Mouse (Mus musculus) heart, postnatal 0 days (tissue): ENCODE measurements around the gene Gm15130. TPM values are rescaled to one million over a fixed set of nuclear protein-coding genes. Genes with fewer than 3 reads are reported as not detected.

Source experiments
- ATAC-seq: fragments of 200-750 bp; cut with Nextera tagmentation; 2 replicates; pipeline ENCODE4 v1.8.0; 2017; ENCODE audit warnings: low read depth, moderate number of reproducible peaks, moderate library complexity; ENCODE audit not compliant: insufficient read depth
- DNase-seq: peaks from one replicate; pipeline ENCODE4 v3.0.0-alpha.2; 2016; ENCODE audit warnings: low spot score
- H3K27ac ChIP-seq: fragments of 300-500 bp; sonication (generic); 2 replicates; pipeline ENCODE4 v1.5.1; 2014; ENCODE audit warnings: low read depth, mild to moderate bottlenecking
- H3K27me3 ChIP-seq: fragments of 300-500 bp; sonication (generic); 2 replicates; pipeline ENCODE4 v1.6.1; 2014; ENCODE audit warnings: low read length, mixed read lengths; ENCODE audit not compliant: control insufficient read depth, insufficient read depth
- H3K36me3 ChIP-seq: fragments of 300-500 bp; sonication (generic); replicated peaks from 2 replicates; pipeline ENCODE4 v1.6.1; 2014; ENCODE audit warnings: low read length, mixed read lengths; ENCODE audit not compliant: control insufficient read depth, insufficient read depth
- H3K4me1 ChIP-seq: fragments of 300-500 bp; sonication (generic); 2 replicates; pipeline ENCODE4 v1.6.1; 2014; ENCODE audit warnings: antibody characterized with exemption; ENCODE audit not compliant: control insufficient read depth, insufficient read depth
- H3K4me2 ChIP-seq: fragments of 300-500 bp; sonication (generic); 2 replicates; pipeline ENCODE4 v1.6.1; 2014; ENCODE audit warnings: low read depth, mild to moderate bottlenecking, low read length, moderate library complexity
- H3K4me3 ChIP-seq: fragments of 300-500 bp; sonication (generic); 2 replicates; pipeline ENCODE4 v1.5.1; 2014; ENCODE audit warnings: low read depth, low read length
- H3K9ac ChIP-seq: fragments of 300-500 bp; sonication (generic); replicated peaks from 2 replicates; pipeline ENCODE4 v1.6.1; 2014; ENCODE audit warnings: low read depth, low read length, mixed read lengths
- H3K9me3 ChIP-seq: fragments of 300-500 bp; sonication (generic); replicated peaks from 2 replicates; pipeline ENCODE4 v1.6.1; 2016; ENCODE audit warnings: low read length; ENCODE audit not compliant: control insufficient read depth
- CTCF ChIP-seq: IDR thresholded peaks from 2 replicates; pipeline ENCODE4 v1.5.1; 2016; ENCODE audit warnings: antibody characterized with exemption, control low read depth, low read depth
- EP300 ChIP-seq: IDR thresholded peaks from 2 replicates; pipeline ENCODE4 v1.6.1; 2016; ENCODE audit warnings: antibody characterized with exemption, low read depth
- WGBS: fragments of 180-500 bp; shearing (Covaris S2); extraction: QIAGEN DNeasy Blood & Tissue Kit; methylation state at CpG from one replicate; pipeline ENCODE4 v1.1.7; 2014; 5-methylcytosine and 5-hydroxymethylcytosine counted together
- polyA plus RNA-seq: library from polyadenylated mRNA; unstranded; fragments of >200 nt; fragmentation: Nextera tagmentation; extraction: Ambion mirVana; gene quantifications from 2 replicates; pipeline ENCODE4 v1.2.1, GENCODE M21; 2015
- total RNA-seq: library from RNA; depleted of rRNA; stranded (reverse); fragments of >200 nt; gene quantifications from 2 replicates; pipeline ENCODE4 v1.2.3, GENCODE M21; 2014; ENCODE audit warnings: low replicate concordance; rRNA removed

The Gm15130 gene
- total RNA-seq (not detected in 2 replicates), polyA plus RNA-seq (not detected in 2 replicates)

GRCm38 (mm10) chr2:111152836-111153235 lies at the start of gene Gm15130:
Gene Gm15130 (minus strand): TSS chr2:111152936.
- WGBS = 61% methylated on average over 2 of the region's 2 CpGs
- ATAC-seq = no peak
- H3K27me3 ChIP-seq = no peaks in the 10 kb centered on the region

DNA sequence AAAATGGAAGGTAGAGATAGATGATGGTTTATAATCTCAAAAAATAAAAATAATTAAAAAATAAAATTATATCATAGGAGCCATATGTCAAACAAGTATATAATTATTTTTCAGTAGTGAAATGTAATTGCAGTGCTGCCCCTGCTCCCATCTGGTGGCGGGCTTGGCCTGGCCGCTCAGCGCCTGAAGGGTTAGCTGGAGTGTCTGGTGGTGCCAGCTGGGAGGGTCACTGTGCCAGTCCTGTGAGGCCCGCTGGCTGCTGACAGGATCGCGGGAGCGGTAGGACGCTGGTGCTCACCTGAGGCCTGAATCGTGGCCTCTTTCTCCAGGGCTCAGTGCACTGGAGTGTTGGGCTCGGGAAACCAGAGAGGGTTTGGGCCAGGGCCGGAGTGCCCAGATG lies 29.3 kb upstream of the Gm15130 start:
- H3K27ac ChIP-seq = no peak overlapping the region
- no peaks in the 10 kb centered on the region for H3K4me1 ChIP-seq
- 87% methylated on average over 11 of the region's 11 CpGs for WGBS
- H3K4me3 ChIP-seq = no peak overlapping the region
- no peaks in the 10 kb centered on the region for H3K36me3 ChIP-seq
- no peak for ATAC-seq
- 0 out of 2 replicates have a peak, but pooled peaks cover 3% of the 10 kb centered on the region for H3K9me3 ChIP-seq
- TF ChIP-seq CTCF = no peak
- TF ChIP-seq EP300 = no peak
- H3K9ac ChIP-seq = no peak overlapping the region
- no peak overlapping the region for H3K4me2 ChIP-seq
- no peak for DNase-seq
- H3K27me3 ChIP-seq = no peaks in the 10 kb centered on the region

More at GRCm38 (mm10) chr2:111152836-111153235, at the start of gene Gm15130:
- Histone ChIP-seq H3K36me3 (no peaks in the 10 kb centered on the region), H3K9me3 (no peaks in the 10 kb centered on the region; the same call in 1 of the 2 replicates), H3K4me1 (no peaks in the 10 kb centered on the region), H3K9ac (no peak within 1 kb of the TSS), H3K4me3 (no peak within 1 kb of the TSS), H3K27ac (no peak within 1 kb of the TSS), H3K4me2 (no peak within 1 kb of the TSS)
- DNase-seq = no peak
- no peak for TF ChIP-seq EP300

- WGBS = 50% methylated on average over 5 of the region's 5 CpGs
Observed at GRCm38 (mm10) chr2:111135739-111136138, 17.0 kb downstream of the Gm15130 start.

GRCm38 (mm10) chr2:111105882-111106281 lies 46.9 kb downstream of the Gm15130 start, which contains the start of gene Gm13941:
Gene Gm13941 (minus strand): TSS chr2:111105982.
- Histone ChIP-seq H3K4me2 (no peak within 1 kb of the TSS), H3K36me3 (no peaks in the 10 kb centered on the region), H3K27ac (no peak within 1 kb of the TSS), H3K4me1 (no peaks in the 10 kb centered on the region), H3K9me3 (no peaks in the 10 kb centered on the region), H3K4me3 (no peak within 1 kb of the TSS), H3K9ac (no peak within 1 kb of the TSS), H3K27me3 (no peaks in the 10 kb centered on the region)
- no peak for TF ChIP-seq CTCF
- no peak for TF ChIP-seq EP300
- DNase-seq (no peak), ATAC-seq (no peak)

More at GRCm38 (mm10) chr2:111135739-111136138, 17.0 kb downstream of the Gm15130 start:
- Histone ChIP-seq H3K4me3 (no peak overlapping the region), H3K9me3 (no peaks in the 10 kb centered on the region), H3K4me2 (no peak overlapping the region), H3K4me1 (no peaks in the 10 kb centered on the region), H3K36me3 (no peaks in the 10 kb centered on the region), H3K9ac (no peak overlapping the region), H3K27me3 (no peaks in the 10 kb centered on the region), H3K27ac (no peak overlapping the region)
- DNase-seq (no peak), ATAC-seq (no peak)
- no peak for TF ChIP-seq CTCF
- TF ChIP-seq EP300 = no peak

Other genes with a start within 250 kb of the Gm15130 start
- gene Ano3, start 202.0 kb downstream of the Gm15130 start, total RNA-seq = not detected in 2 replicates
- 0.18 and 0.25 TPM in 2 replicates for gene Ano3, start 202.0 kb downstream of the Gm15130 start, polyA plus RNA-seq
- not detected in 2 replicates for gene Gm13941, start 47.0 kb downstream of the Gm15130 start, total RNA-seq
- gene Gm13941, start 47.0 kb downstream of the Gm15130 start, polyA plus RNA-seq = not detected in 2 replicates
- not detected in 2 replicates for gene 4930430A15Rik, start 76.7 kb upstream of the Gm15130 start, total RNA-seq
- gene 4930430A15Rik, start 76.7 kb upstream of the Gm15130 start, polyA plus RNA-seq = not detected in 2 replicates
- gene Olfr1275, start 82.3 kb upstream of the Gm15130 start, total RNA-seq = not detected in 2 replicates
- gene Olfr1275, start 82.3 kb upstream of the Gm15130 start, polyA plus RNA-seq = not detected in 2 replicates
- not detected in 2 replicates for gene Olfr1276, start 101.6 kb upstream of the Gm15130 start, total RNA-seq
- gene Olfr1276, start 101.6 kb upstream of the Gm15130 start, polyA plus RNA-seq = not detected in 2 replicates
- gene Olfr1277, start 121.2 kb upstream of the Gm15130 start, total RNA-seq = not detected in 2 replicates
- gene Olfr1277, start 121.2 kb upstream of the Gm15130 start, polyA plus RNA-seq = not detected in 2 replicates
- not detected in 2 replicates for gene Olfr1278, start 137.2 kb upstream of the Gm15130 start, total RNA-seq
- gene Olfr1278, start 137.2 kb upstream of the Gm15130 start, polyA plus RNA-seq = not detected in 2 replicates
- not detected in 2 replicates for gene Olfr1279, start 147.7 kb upstream of the Gm15130 start, total RNA-seq
- not detected in 2 replicates for gene Olfr1279, start 147.7 kb upstream of the Gm15130 start, polyA plus RNA-seq
- not detected in 2 replicates for gene Olfr1280, start 161.1 kb upstream of the Gm15130 start, total RNA-seq
- not detected in 2 replicates for gene Olfr1280, start 161.1 kb upstream of the Gm15130 start, polyA plus RNA-seq
- not detected in 2 replicates for gene Olfr1281, start 173.6 kb upstream of the Gm15130 start, total RNA-seq
- gene Olfr1281, start 173.6 kb upstream of the Gm15130 start, polyA plus RNA-seq = not detected in 2 replicates
- gene Olfr1282, start 183.1 kb upstream of the Gm15130 start, total RNA-seq = not detected in 2 replicates
- not detected in 2 replicates for gene Olfr1282, start 183.1 kb upstream of the Gm15130 start, polyA plus RNA-seq
- not detected in 2 replicates for gene Olfr1283, start 213.9 kb upstream of the Gm15130 start, total RNA-seq
- not detected in 2 replicates for gene Olfr1283, start 213.9 kb upstream of the Gm15130 start, polyA plus RNA-seq
- gene Olfr1284, start 222.6 kb upstream of the Gm15130 start, total RNA-seq = not detected in 2 replicates
- not detected in 2 replicates for gene Olfr1284, start 222.6 kb upstream of the Gm15130 start, polyA plus RNA-seq